Mouse (Mus musculus) ES-Bruce4 (cell line): Measurements from ENCODE around the gene Tm7sf2.

Source experiments
- CTCF ChIP-seq: IDR thresholded peaks from one replicate; pipeline ENCODE4 v1.8.1; 2011; ENCODE audit warnings: low read depth, low read length
- EP300 ChIP-seq: IDR thresholded peaks from 2 replicates; pipeline ENCODE4 v1.6.1; 2011; ENCODE audit warnings: low read depth, low read length; ENCODE audit not compliant: insufficient read depth
- POLR2A ChIP-seq: IDR thresholded peaks from one replicate; pipeline ENCODE4 v1.8.1; 2011; ENCODE audit warnings: low read length; ENCODE audit not compliant: insufficient read depth

DNA sequence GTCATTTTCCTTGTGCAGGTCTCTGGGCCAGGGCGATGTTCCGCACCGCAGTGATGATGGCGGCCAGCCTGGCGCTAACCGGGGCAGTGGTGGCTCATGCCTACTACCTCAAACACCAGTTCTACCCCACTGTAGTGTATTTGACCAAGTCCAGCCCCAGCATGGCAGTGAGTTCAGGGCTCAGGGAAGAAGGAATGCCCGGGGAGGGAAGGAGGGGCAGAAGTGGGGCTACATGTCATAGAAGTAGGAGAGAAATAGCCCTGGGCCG lies 20.3 kb downstream of the Tm7sf2 start:
- no peak for TF ChIP-seq CTCF
- no peak for TF ChIP-seq POLR2A
- TF ChIP-seq EP300: no peak
